Mouse (Mus musculus) liver, adult 2 months (tissue): ENCODE measurements at regions not wholly inside any gene's neighbourhood (a gene's known extent, or its start where the extent isn't known, plus 50 kb on each side); places are given as distances from the start of the nearest gene placed in this dataset.

Source experiments
- CTCF ChIP-seq: fragments of 200-500 bp; IDR thresholded peaks from 2 replicates; pipeline ENCODE4 v1.5.1; 2011; ENCODE audit warnings: low read depth, low read length, control low read depth
- POLR2A ChIP-seq: fragments of 200-500 bp; IDR thresholded peaks from 2 replicates; pipeline ENCODE4 v1.6.1; 2011; ENCODE audit warnings: low read length, control low read depth; ENCODE audit not compliant: insufficient read depth; ENCODE audit errors: extremely low read depth

DNA sequence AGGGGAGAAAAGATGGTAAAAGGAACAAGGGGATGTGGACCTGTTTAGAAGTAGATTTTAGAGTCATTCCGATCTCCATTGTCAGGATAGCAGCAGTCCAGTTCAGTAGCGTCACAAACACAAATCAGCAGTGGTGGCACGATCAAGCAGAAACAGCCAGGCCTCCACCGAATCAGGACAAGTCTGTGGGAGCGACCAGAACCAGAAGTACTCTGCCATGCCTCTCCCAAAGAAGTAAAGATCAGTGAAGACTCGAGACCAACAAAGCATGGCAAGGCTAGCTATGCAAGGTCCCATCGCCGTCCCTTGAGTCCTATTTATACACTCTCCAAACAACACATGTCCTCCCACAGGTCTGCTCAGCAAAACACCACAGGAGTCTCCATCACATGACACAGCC, 140.0 kb downstream of the Drd1 start:
- TF ChIP-seq CTCF (no peak), POLR2A (no peak)
